In the genomic region with DNA sequence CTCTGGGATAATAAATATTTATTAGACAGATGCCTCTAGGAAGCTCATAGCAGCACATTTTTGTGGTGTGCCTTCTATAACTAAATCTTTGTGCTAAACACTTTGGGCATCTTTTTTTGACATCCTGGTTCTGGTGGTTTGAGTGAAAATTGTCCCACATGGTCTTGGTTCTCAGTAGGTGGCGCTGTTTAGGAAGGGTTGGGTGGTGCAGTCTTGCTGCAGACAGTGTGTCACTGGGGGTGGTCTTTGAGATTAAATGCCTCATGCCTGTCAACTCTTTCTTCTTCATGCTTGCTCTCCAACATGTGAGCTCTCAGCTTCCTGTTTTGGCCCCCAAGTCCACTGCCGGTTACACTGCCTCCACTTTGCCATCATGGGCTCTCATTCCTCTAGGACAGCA, we compare ENCODE assay signal across 25 mouse cellular contexts.
DNase-seq lines count a peak whose midpoint lies in the region; ATAC-seq and TF ChIP-seq lines count a peak whose summit lies in the region.
"Had no signal": no experiment of that assay in that cellular context is flagged by ENCODE, and none has a peak within 500 bp of the region (broad histone marks: within the 10 kb centered on the region; RNA-seq: fewer than 3 reads in every experiment).

No protein-coding gene starts in this region.

- H3K4me1 ChIP-seq in intestine, postnatal 0 days (replicated peaks; ENCODE audit: control insufficient read depth, insufficient read depth, low read length), result no peaks in the 10 kb centered on the region
- no peaks in the 10 kb centered on the region for H3K4me1 ChIP-seq in intestine, embryonic 15.5 days (replicated peaks)
- no peaks in the 10 kb centered on the region for H3K4me1 ChIP-seq in lung, embryonic 14.5 days (ENCODE audit: insufficient read depth)
- no peaks in the 10 kb centered on the region for H3K4me1 ChIP-seq in lung, adult 2 months (ENCODE audit: control insufficient read depth, insufficient read depth, low read length)
- H3K4me1 ChIP-seq in E14TG2a.4 (replicated peaks; ENCODE audit: low read depth, low read length), result no peaks in the 10 kb centered on the region
- H3K4me1 ChIP-seq: hindbrain, embryonic 12.5 days; liver, embryonic 13.5 days; lung, embryonic 15.5 days had no signal

- TF ChIP-seq POLR2A in lung, adult 2 months (IDR thresholded peaks at IDR 0.05; ENCODE audit: borderline replicate concordance, extremely low read depth, low read depth, low read length), result no peak

- no peak for DNase-seq in lung, embryonic 14.5 days
- no peak for DNase-seq in lung, adult 2 months
- peak; percentile 39 for DNase-seq in ES-CJ7 (ENCODE audit: low read depth, low spot score)
- DNase-seq in left cerebral cortex, postnatal 10 days (ENCODE audit: extremely low spot score in 1 of 2, low spot score in 2 of 2), result no peak
- DNase-seq: adrenal gland, adult 8-10 months; cerebellum, adult 9-10 months; cerebellum, postnatal 36 days; gastrocnemius, postnatal 14 days; heart, postnatal 36 days; kidney, adult 18-20 months; kidney, postnatal 14 days; left cerebral cortex, postnatal 4 days; liver, embryonic 13.5 days; lung, postnatal 4 days; midbrain, embryonic 14.5 days; thymus, postnatal 25 days had no signal

- H3K4me3 ChIP-seq in intestine, postnatal 0 days (ENCODE audit: low read depth, low read length), result no peak overlapping the region
- H3K4me3 ChIP-seq in intestine, embryonic 15.5 days (replicated peaks), result no peak overlapping the region
- no peak overlapping the region for H3K4me3 ChIP-seq in lung, embryonic 14.5 days (ENCODE audit: low read depth, low read length)
- H3K4me3 ChIP-seq in lung, adult 2 months (replicated peaks; ENCODE audit: extremely low read depth, low read depth, low read length), result no peak overlapping the region
- H3K4me3 ChIP-seq in E14TG2a.4 (replicated peaks; ENCODE audit: low read length), result no peak overlapping the region
- H3K4me3 ChIP-seq: hindbrain, embryonic 12.5 days; liver, embryonic 13.5 days; lung, embryonic 15.5 days; megakaryocyte, embryonic 14.5 days had no signal

- H3K9me3 ChIP-seq in intestine, postnatal 0 days (ENCODE audit: control insufficient read depth), result no peaks in the 10 kb centered on the region
- no peaks in the 10 kb centered on the region for H3K9me3 ChIP-seq in intestine, embryonic 15.5 days
- no peaks in the 10 kb centered on the region for H3K9me3 ChIP-seq in lung, embryonic 14.5 days (ENCODE audit: low read depth, low read length)
- no peaks in the 10 kb centered on the region for H3K9me3 ChIP-seq in E14TG2a.4 (ENCODE audit: low read length)
- H3K9me3 ChIP-seq: hindbrain, embryonic 12.5 days; liver, embryonic 13.5 days; lung, embryonic 15.5 days had no signal

- H3K4me2 ChIP-seq in intestine, postnatal 0 days (replicated peaks; ENCODE audit: low read depth), result no peak overlapping the region
- no peak overlapping the region for H3K4me2 ChIP-seq in intestine, embryonic 15.5 days (replicated peaks)
- no peak overlapping the region for H3K4me2 ChIP-seq in lung, embryonic 14.5 days
- H3K4me2 ChIP-seq: heart, embryonic 11.5 days; hindbrain, embryonic 12.5 days; liver, embryonic 13.5 days; lung, embryonic 15.5 days had no signal

- no peaks in the 10 kb centered on the region for H3K36me3 ChIP-seq in intestine, postnatal 0 days (ENCODE audit: control insufficient read depth, insufficient read depth)
- no peaks in the 10 kb centered on the region for H3K36me3 ChIP-seq in intestine, embryonic 15.5 days
- H3K36me3 ChIP-seq in lung, embryonic 14.5 days (ENCODE audit: insufficient read depth), result no peaks in the 10 kb centered on the region
- H3K36me3 ChIP-seq in E14TG2a.4 (ENCODE audit: insufficient read depth, low read length), result no peaks in the 10 kb centered on the region
- H3K36me3 ChIP-seq: hindbrain, embryonic 12.5 days; liver, embryonic 13.5 days; lung, embryonic 15.5 days had no signal

- H3K9ac ChIP-seq in intestine, postnatal 0 days (ENCODE audit: low read depth, low read length), result no peak overlapping the region
- H3K9ac ChIP-seq in intestine, embryonic 15.5 days, result no peak overlapping the region
- H3K9ac ChIP-seq in lung, embryonic 14.5 days, result no peak overlapping the region
- H3K9ac ChIP-seq: hindbrain, embryonic 12.5 days; liver, embryonic 13.5 days; lung, embryonic 15.5 days had no signal

- no peak for ATAC-seq in intestine, postnatal 0 days
- no peak for ATAC-seq in intestine, embryonic 15.5 days
- ATAC-seq in lung, embryonic 14.5 days (ENCODE audit: insufficient read depth), result no peak
- ATAC-seq: forebrain, embryonic 14.5 days had no signal

- 62% methylated on average over 2 of the region's 2 CpGs for WGBS in intestine, postnatal 0 days
- WGBS in intestine, embryonic 15.5 days, result 65% methylated on average over 2 of the region's 2 CpGs
- 56% methylated on average over 2 of the region's 2 CpGs for WGBS in lung, embryonic 14.5 days
- WGBS in lung, adult 2 months, result 59% methylated on average over 2 of the region's 2 CpGs

- intact Hi-C loops in left cerebral cortex, postnatal 10 days (cut with DNase I), result loop anchor here (5.0 to 10.0 kb wide), 2 partner anchors 215 to 242 kb away; partner anchors contain the start of genes Cyct and Pde11a

- no peaks in the 10 kb centered on the region for H3K27me3 ChIP-seq in intestine, postnatal 0 days (replicated peaks; ENCODE audit: control insufficient read depth, insufficient read depth, low read length)
- H3K27me3 ChIP-seq in intestine, embryonic 15.5 days (replicated peaks), result no peaks in the 10 kb centered on the region
- H3K27me3 ChIP-seq in lung, embryonic 14.5 days (ENCODE audit: insufficient read depth, low read length), result no peaks in the 10 kb centered on the region
- no peaks in the 10 kb centered on the region for H3K27me3 ChIP-seq in E14TG2a.4 (ENCODE audit: insufficient read depth, low read length)
- H3K27me3 ChIP-seq: CH12.LX; hindbrain, embryonic 12.5 days; liver, embryonic 13.5 days; lung, embryonic 15.5 days; megakaryocyte, embryonic 14.5 days had no signal

- H3K27ac ChIP-seq in intestine, postnatal 0 days (ENCODE audit: low read depth, low read length), result no peak overlapping the region
- H3K27ac ChIP-seq in intestine, embryonic 15.5 days, result no peak overlapping the region
- no peak overlapping the region for H3K27ac ChIP-seq in lung, embryonic 14.5 days (ENCODE audit: low read depth)
- H3K27ac ChIP-seq: hindbrain, embryonic 12.5 days; liver, embryonic 13.5 days; lung, embryonic 15.5 days had no signal

- TF ChIP-seq CTCF in intestine, postnatal 0 days (IDR thresholded peaks at IDR 0.05; ENCODE audit: low read depth), result peak; percentile 24
- TF ChIP-seq CTCF in lung, embryonic 14.5 days (IDR thresholded peaks at IDR 0.05; ENCODE audit: low read depth), result peak; percentile 17; the same call in 1 of the 2 replicates
- no peak for TF ChIP-seq CTCF in lung, adult 2 months (IDR thresholded peaks at IDR 0.05; ENCODE audit: insufficient read depth, low read length)
- TF ChIP-seq CTCF in E14TG2a.4 (conservative IDR thresholded peaks at IDR 0.05; ENCODE audit: low read length), result peak; percentile 50
